Mouse (Mus musculus): ENCODE results near the gene Dab2ip. TPM values are rescaled to one million over a fixed set of nuclear protein-coding genes. Genes with fewer than 3 reads are reported as not detected.

The Dab2ip gene
- polyA plus RNA-seq, 1 experiment from 2014 or later: 42.4 TPM

DNA sequence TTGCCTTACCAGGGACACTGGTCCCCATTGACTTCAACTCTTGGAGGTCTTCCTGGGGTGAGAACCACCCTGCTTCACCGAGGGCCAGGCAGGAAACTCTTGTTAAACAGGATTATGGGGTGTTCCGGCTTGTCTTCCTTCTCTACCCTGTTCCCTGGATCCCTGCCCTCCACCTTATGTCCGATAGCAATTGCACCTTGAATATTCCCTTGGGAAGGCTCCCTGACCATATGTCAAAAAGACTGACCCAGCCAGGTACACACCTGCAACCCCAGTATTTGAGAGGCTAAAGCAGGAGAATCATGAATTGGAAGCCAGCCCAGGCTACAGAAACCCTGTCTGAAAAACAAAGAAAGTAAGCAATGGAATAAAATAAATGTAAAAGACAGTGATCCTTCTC, 40.8 kb downstream of the Dab2ip start:
- no peak overlapping the region for H3K27ac ChIP-seq (ENCODE audit: low read depth, low read length)
- no peak overlapping the region for H3K9ac ChIP-seq (ENCODE audit: low read depth, low read length)
- no peak for ATAC-seq (ENCODE audit: low FRiP score, low TSS enrichment)
- no peaks in the 10 kb centered on the region for H3K27me3 ChIP-seq (ENCODE audit: control insufficient read depth, insufficient read depth, low read length)
- no peaks in the 10 kb centered on the region for H3K36me3 ChIP-seq (ENCODE audit: control insufficient read depth, insufficient read depth, low read length)
- H3K4me1 ChIP-seq (ENCODE audit: control insufficient read depth, insufficient read depth, low read length): peaks cover 16% of the 10 kb centered on the region; the same call in 1 of the 2 replicates
- no peak overlapping the region for H3K4me3 ChIP-seq (ENCODE audit: low read length)
- WGBS: 60% methylated on average over 3 of the region's 3 CpGs
- no peak overlapping the region for H3K4me2 ChIP-seq (replicated peaks; ENCODE audit: low read depth, low read length)
- H3K9me3 ChIP-seq (ENCODE audit: control insufficient read depth, low read length): no peaks in the 10 kb centered on the region

DNA sequence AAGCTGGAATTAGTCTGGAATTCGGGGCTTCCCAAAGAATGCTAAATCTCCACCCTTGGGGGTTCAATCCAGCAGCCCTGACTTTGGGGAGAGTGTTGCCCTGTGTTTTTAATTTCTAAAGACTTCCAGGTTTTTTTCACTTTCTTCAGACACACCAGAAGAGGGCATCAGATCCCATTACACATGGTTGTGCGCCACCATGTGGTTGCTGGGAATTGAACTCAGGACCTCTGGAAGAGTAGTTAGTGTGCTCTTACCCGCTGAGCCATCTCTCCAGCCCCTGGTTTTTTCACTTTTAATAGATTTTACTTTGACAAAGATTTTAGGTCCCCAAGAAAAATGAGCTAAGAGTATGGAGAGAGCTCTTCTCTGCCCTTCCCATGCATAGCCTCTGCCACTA, 43.6 kb downstream of the Dab2ip start:
- Histone ChIP-seq H3K27me3 (ENCODE audit: control insufficient read depth, insufficient read depth, low read length) (no peaks in the 10 kb centered on the region), H3K4me1 (ENCODE audit: control insufficient read depth, insufficient read depth, low read length) (peaks cover 26% of the 10 kb centered on the region), H3K4me2 (replicated peaks; ENCODE audit: low read depth, low read length) (no peak overlapping the region), H3K9me3 (ENCODE audit: control insufficient read depth, low read length) (no peaks in the 10 kb centered on the region), H3K4me3 (ENCODE audit: low read length) (no peak overlapping the region), H3K27ac (ENCODE audit: low read depth, low read length) (no peak overlapping the region), H3K9ac (ENCODE audit: low read depth, low read length) (no peak overlapping the region), H3K36me3 (ENCODE audit: control insufficient read depth, insufficient read depth, low read length) (no peaks in the 10 kb centered on the region)
- ATAC-seq (ENCODE audit: low FRiP score, low TSS enrichment): no peak
- WGBS: 79% methylated on average over 3 of the region's 3 CpGs

DNA sequence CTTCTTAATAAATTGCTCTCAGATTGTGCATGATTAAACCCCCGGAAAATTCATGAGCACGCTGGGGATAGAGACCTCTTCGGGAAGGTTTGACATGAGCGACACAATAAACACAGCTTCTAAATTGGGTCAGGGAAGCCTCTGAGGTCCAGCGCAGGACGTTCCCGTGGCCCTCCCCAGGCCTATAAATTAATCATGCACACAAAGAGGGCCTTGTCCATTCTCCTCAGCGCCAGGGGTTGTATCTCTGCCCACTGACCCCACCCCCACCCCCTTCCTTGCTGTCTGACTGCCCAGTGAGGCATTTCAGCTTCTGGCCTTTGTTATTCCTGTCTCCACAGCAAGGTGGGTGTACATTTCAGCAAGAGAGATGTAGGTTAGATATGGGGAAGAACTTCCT, 49.4 kb downstream of the Dab2ip start:
- Histone ChIP-seq H3K9me3 (ENCODE audit: control insufficient read depth, low read length) (no peaks in the 10 kb centered on the region), H3K4me1 (ENCODE audit: control insufficient read depth, insufficient read depth, low read length) (peaks cover 45% of the 10 kb centered on the region), H3K36me3 (ENCODE audit: control insufficient read depth, insufficient read depth, low read length) (no peaks in the 10 kb centered on the region), H3K4me2 (replicated peaks; ENCODE audit: low read depth, low read length) (no peak overlapping the region), H3K4me3 (ENCODE audit: low read length) (no peak overlapping the region), H3K27me3 (ENCODE audit: control insufficient read depth, insufficient read depth, low read length) (no peaks in the 10 kb centered on the region), H3K27ac (ENCODE audit: low read depth, low read length) (no peak overlapping the region), H3K9ac (ENCODE audit: low read depth, low read length) (no peak overlapping the region)
- 6% methylated on average over 8 of the region's 8 CpGs for WGBS
- ATAC-seq (ENCODE audit: low FRiP score, low TSS enrichment): no peak

DNA sequence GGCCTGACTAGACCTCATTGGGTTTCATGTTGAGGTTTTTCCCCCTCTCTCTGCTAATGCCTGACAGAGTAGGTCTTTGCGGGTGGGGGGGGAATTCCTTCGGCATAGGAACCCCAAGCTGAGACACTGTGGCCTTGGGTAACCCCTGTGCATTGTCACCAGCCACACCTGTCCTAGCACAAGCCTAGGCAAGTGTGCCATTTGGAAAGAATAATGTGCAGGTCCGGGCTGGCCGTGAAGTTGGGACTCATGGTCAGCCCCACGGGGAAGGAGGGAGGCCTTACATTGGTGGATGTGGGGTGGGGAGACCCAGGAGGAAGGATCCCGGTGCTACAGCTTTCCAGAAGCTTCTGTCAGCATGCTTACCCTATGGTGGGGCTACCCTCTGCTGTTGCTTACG, 50.8 kb downstream of the Dab2ip start:
- no peak overlapping the region for H3K27ac ChIP-seq (ENCODE audit: low read depth, low read length)
- no peak for ATAC-seq (ENCODE audit: low FRiP score, low TSS enrichment)
- no peak overlapping the region for H3K4me3 ChIP-seq (ENCODE audit: low read length)
- no peak overlapping the region for H3K9ac ChIP-seq (ENCODE audit: low read depth, low read length)
- peaks cover 52% of the 10 kb centered on the region for H3K4me1 ChIP-seq (ENCODE audit: control insufficient read depth, insufficient read depth, low read length)
- H3K36me3 ChIP-seq (ENCODE audit: control insufficient read depth, insufficient read depth, low read length): no peaks in the 10 kb centered on the region
- no peaks in the 10 kb centered on the region for H3K9me3 ChIP-seq (ENCODE audit: control insufficient read depth, low read length)
- H3K27me3 ChIP-seq (ENCODE audit: control insufficient read depth, insufficient read depth, low read length): no peaks in the 10 kb centered on the region
- H3K4me2 ChIP-seq (replicated peaks; ENCODE audit: low read depth, low read length): no peak overlapping the region
- 91% methylated on average over 7 of the region's 7 CpGs for WGBS

DNA sequence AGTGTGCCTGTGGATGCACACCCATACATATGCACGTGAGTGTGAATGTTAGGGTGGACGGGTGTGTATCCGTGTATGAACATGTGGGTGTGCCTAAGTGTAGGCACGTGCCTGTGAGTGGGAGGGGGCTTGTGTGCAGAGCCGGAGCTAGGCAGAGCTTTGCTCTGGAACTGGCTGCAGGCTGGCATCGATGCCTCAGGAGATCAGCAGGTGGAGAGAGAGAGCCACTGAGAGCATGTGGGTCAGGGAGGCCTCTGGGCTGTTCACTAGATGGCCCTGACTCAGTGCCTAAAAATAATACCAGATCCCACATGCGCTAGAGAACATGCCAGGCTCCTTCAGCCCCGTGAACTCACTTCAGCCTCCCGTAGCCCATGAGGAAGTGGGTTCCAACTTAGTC, 51.3 kb downstream of the Dab2ip start:
- WGBS: 60% methylated on average over 9 of the region's 9 CpGs
- H3K4me3 ChIP-seq (ENCODE audit: low read length): no peak overlapping the region
- H3K4me1 ChIP-seq (ENCODE audit: control insufficient read depth, insufficient read depth, low read length): peaks cover 53% of the 10 kb centered on the region
- H3K36me3 ChIP-seq (ENCODE audit: control insufficient read depth, insufficient read depth, low read length): no peaks in the 10 kb centered on the region
- ATAC-seq (ENCODE audit: low FRiP score, low TSS enrichment): no peak
- H3K9ac ChIP-seq (ENCODE audit: low read depth, low read length): no peak overlapping the region
- no peak overlapping the region for H3K4me2 ChIP-seq (replicated peaks; ENCODE audit: low read depth, low read length)
- H3K27me3 ChIP-seq (ENCODE audit: control insufficient read depth, insufficient read depth, low read length): no peaks in the 10 kb centered on the region
- H3K27ac ChIP-seq (ENCODE audit: low read depth, low read length): no peak overlapping the region
- H3K9me3 ChIP-seq (ENCODE audit: control insufficient read depth, low read length): no peaks in the 10 kb centered on the region

DNA sequence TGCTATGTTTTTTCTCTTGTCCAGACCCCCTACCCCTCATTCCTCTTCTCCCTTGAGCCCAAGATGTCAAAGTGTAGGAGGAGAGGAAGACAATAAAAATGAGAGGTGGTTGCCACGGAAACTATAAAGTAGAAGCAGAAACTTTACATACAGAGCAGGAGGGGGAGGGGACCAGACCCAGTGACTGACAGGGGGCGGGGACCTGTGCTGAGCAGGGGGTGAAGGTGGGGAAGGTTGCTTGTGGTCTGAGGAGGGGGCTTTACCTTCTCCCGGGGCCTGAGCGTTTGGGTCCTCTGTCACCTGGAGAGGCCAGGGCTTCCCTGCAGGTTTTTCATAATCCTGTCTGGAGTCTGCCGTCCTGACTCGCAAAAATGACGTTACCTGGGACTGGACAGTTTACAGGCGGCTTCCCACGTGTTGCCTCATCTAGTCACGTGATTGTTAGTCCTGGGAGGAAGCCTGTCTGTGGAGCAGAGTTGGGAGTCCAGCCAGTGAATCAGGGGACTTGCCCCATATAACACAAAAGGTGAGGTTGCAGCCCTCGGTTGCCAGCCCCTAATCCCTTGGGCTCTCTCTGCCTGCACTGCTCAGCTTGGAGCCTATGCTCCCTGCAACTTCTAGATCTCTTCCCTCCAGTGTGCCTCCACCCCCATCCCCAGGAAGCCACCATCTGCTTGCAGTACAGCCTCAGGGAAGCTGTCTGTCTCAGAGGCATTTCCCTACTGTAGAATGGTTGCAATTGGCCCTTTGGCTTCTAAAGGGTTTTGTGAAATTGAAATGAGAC, 52.3 kb downstream of the Dab2ip start:
- H3K27me3 ChIP-seq (ENCODE audit: control insufficient read depth, insufficient read depth, low read length): no peaks in the 10 kb centered on the region
- no peak for ATAC-seq (ENCODE audit: low FRiP score, low TSS enrichment)
- H3K4me1 ChIP-seq (ENCODE audit: control insufficient read depth, insufficient read depth, low read length): peaks cover 55% of the 10 kb centered on the region
- 9% methylated on average over 11 of the region's 11 CpGs for WGBS
- no peak overlapping the region for H3K27ac ChIP-seq (ENCODE audit: low read depth, low read length)
- H3K9ac ChIP-seq (ENCODE audit: low read depth, low read length): no peak overlapping the region
- H3K36me3 ChIP-seq (ENCODE audit: control insufficient read depth, insufficient read depth, low read length): no peaks in the 10 kb centered on the region
- no peak overlapping the region; the same call in 1 of the 2 replicates for H3K4me2 ChIP-seq (replicated peaks; ENCODE audit: low read depth, low read length)
- no peak overlapping the region for H3K4me3 ChIP-seq (ENCODE audit: low read length)
- H3K9me3 ChIP-seq (ENCODE audit: control insufficient read depth, low read length): no peaks in the 10 kb centered on the region

DNA sequence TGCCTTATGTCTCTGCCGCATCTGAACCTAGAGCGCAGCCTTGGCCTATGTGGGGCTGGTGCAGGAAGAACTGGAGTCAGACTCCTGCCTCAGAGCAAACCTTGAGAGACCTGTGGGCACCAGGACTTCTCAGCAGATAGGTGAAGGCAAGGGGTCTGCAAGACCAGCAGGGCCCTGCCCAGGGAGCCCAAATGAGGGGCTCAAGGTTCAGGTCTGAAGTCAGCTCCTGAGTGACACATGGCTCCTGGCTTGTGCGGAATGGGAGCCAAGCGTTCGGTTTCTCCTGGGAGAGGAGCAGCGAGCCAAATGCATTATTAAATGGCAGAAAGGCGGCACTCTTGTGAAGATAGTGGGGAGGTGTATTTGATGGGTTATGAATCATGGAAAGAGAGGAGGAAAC, 52.9 kb downstream of the Dab2ip start:
- H3K4me3 ChIP-seq (ENCODE audit: low read length): no peak overlapping the region
- H3K9me3 ChIP-seq (ENCODE audit: control insufficient read depth, low read length): no peaks in the 10 kb centered on the region
- H3K27ac ChIP-seq (ENCODE audit: low read depth, low read length): no peak overlapping the region
- no peak overlapping the region for H3K9ac ChIP-seq (ENCODE audit: low read depth, low read length)
- H3K27me3 ChIP-seq (ENCODE audit: control insufficient read depth, insufficient read depth, low read length): no peaks in the 10 kb centered on the region
- ATAC-seq (ENCODE audit: low FRiP score, low TSS enrichment): no peak
- no peak overlapping the region for H3K4me2 ChIP-seq (replicated peaks; ENCODE audit: low read depth, low read length)
- 84% methylated on average over 7 of the region's 7 CpGs for WGBS
- no peaks in the 10 kb centered on the region for H3K36me3 ChIP-seq (ENCODE audit: control insufficient read depth, insufficient read depth, low read length)
- H3K4me1 ChIP-seq (ENCODE audit: control insufficient read depth, insufficient read depth, low read length): peaks cover 58% of the 10 kb centered on the region

DNA sequence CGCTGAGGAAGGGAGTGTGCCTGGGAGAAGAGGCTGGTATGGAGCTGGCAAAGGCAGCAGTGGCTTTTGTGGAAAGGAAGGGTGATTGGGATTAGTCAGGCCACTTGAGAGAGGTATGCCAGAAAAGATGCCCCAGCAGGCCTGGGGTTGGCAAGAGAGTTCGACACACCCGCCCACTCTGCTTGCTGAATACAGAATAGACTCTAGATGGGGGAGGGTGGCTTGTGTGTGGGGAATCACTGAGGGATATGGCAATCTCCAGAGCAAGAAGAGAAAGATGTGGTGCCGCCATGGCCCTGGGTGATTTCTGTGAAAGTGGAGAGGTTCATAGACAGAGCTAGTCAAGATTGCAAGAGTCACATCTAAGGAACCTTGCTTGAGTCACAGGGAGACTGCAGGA, 53.6 kb downstream of the Dab2ip start:
- Histone ChIP-seq H3K27me3 (ENCODE audit: control insufficient read depth, insufficient read depth, low read length) (no peaks in the 10 kb centered on the region), H3K9me3 (ENCODE audit: control insufficient read depth, low read length) (no peaks in the 10 kb centered on the region), H3K27ac (ENCODE audit: low read depth, low read length) (no peak overlapping the region), H3K4me1 (ENCODE audit: control insufficient read depth, insufficient read depth, low read length) (peaks cover 61% of the 10 kb centered on the region), H3K36me3 (ENCODE audit: control insufficient read depth, insufficient read depth, low read length) (no peaks in the 10 kb centered on the region), H3K9ac (ENCODE audit: low read depth, low read length) (no peak overlapping the region), H3K4me2 (replicated peaks; ENCODE audit: low read depth, low read length) (no peak overlapping the region), H3K4me3 (ENCODE audit: low read length) (no peak overlapping the region)
- no peak for ATAC-seq (ENCODE audit: low FRiP score, low TSS enrichment)
- 98% methylated on average over 4 of the region's 4 CpGs for WGBS

DNA sequence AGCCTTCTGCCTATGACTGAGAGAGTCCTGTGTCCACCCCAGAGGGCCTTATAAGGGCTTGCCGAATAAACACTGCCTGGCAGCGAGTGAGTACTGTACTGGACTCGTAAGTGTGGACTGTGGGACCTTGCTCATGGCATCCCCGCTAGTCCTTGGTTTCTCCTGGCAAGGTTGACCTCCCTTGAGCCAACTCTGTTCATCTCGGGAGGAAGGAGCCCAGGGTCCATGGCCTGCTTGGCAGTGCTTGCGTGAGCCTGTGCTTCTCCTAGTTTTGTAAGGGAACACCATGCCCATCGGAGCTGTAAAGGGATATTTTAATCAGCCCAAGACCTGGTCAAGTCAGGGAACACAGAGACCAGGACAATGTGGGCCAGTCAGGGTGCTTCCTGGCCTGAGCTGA, 54.2 kb downstream of the Dab2ip start:
- H3K36me3 ChIP-seq (ENCODE audit: control insufficient read depth, insufficient read depth, low read length): no peaks in the 10 kb centered on the region
- WGBS: 81% methylated on average over 7 of the region's 7 CpGs
- H3K9me3 ChIP-seq (ENCODE audit: control insufficient read depth, low read length): no peaks in the 10 kb centered on the region
- H3K4me1 ChIP-seq (ENCODE audit: control insufficient read depth, insufficient read depth, low read length): peaks cover 59% of the 10 kb centered on the region
- no peaks in the 10 kb centered on the region for H3K27me3 ChIP-seq (ENCODE audit: control insufficient read depth, insufficient read depth, low read length)
- no peak overlapping the region for H3K27ac ChIP-seq (ENCODE audit: low read depth, low read length)
- H3K4me2 ChIP-seq (replicated peaks; ENCODE audit: low read depth, low read length): no peak overlapping the region
- ATAC-seq (ENCODE audit: low FRiP score, low TSS enrichment): no peak
- no peak overlapping the region for H3K4me3 ChIP-seq (ENCODE audit: low read length)
- H3K9ac ChIP-seq (ENCODE audit: low read depth, low read length): no peak overlapping the region

Measured in kidney, embryonic 14.5 days (tissue).